Mouse (Mus musculus) limb, embryonic 14.5 days (tissue): Measurements from ENCODE around the gene Agrn. TPM values are rescaled to one million over a fixed set of nuclear protein-coding genes. Genes with fewer than 3 reads are reported as not detected.

Source experiments
- ATAC-seq: fragments of 200-750 bp; cut with Nextera tagmentation; 2 replicates; pipeline ENCODE4 v1.8.0; 2017; ENCODE audit warnings: low read depth, moderate number of reproducible peaks, moderate TSS enrichment; ENCODE audit not compliant: low FRiP score
- DNase-seq: peaks from one replicate; pipeline ENCODE4 v3.0.0-alpha.2; 2015; ENCODE audit warnings: low spot score
- H3K27ac ChIP-seq: fragments of 300-500 bp; sonication (generic); replicated peaks from 2 replicates; pipeline ENCODE4 v1.5.1; 2014; ENCODE audit warnings: low read depth, mild to moderate bottlenecking, low read length, moderate library complexity, mixed read lengths
- H3K27me3 ChIP-seq: fragments of 300-500 bp; sonication (generic); 2 replicates; pipeline ENCODE4 v1.6.1; 2014; ENCODE audit warnings: low read length, mixed read lengths; ENCODE audit not compliant: control insufficient read depth, insufficient read depth
- H3K36me3 ChIP-seq: fragments of 300-500 bp; sonication (generic); 2 replicates; pipeline ENCODE4 v1.6.1; 2014; ENCODE audit warnings: mild to moderate bottlenecking, low read length, moderate library complexity, mixed read lengths; ENCODE audit not compliant: control insufficient read depth, insufficient read depth
- H3K4me1 ChIP-seq: fragments of 300-500 bp; sonication (generic); 2 replicates; pipeline ENCODE4 v1.6.1; 2014; ENCODE audit warnings: antibody characterized with exemption, low read length, mixed read lengths; ENCODE audit not compliant: control insufficient read depth, insufficient read depth
- H3K4me2 ChIP-seq: fragments of 300-500 bp; sonication (generic); replicated peaks from 2 replicates; pipeline ENCODE4 v1.6.1; 2014; ENCODE audit warnings: low read depth, mild to moderate bottlenecking, low read length, moderate library complexity; ENCODE audit not compliant: severe bottlenecking
- H3K4me3 ChIP-seq: fragments of 300-500 bp; sonication (generic); replicated peaks from 2 replicates; pipeline ENCODE4 v1.5.1; 2014; ENCODE audit warnings: low read length
- H3K9ac ChIP-seq: fragments of 300-500 bp; sonication (generic); 2 replicates; pipeline ENCODE4 v1.6.1; 2014; ENCODE audit warnings: mild to moderate bottlenecking, low read depth, low read length, moderate library complexity; ENCODE audit not compliant: severe bottlenecking
- H3K9me3 ChIP-seq: fragments of 300-500 bp; sonication (generic); 2 replicates; pipeline ENCODE4 v1.6.1; 2016; ENCODE audit warnings: low read length; ENCODE audit not compliant: control insufficient read depth
- POLR2A ChIP-seq: fragments of 200-500 bp; IDR thresholded peaks from 2 replicates; pipeline ENCODE4 v1.8.0; 2012; ENCODE audit warnings: inconsistent platforms, mild to moderate bottlenecking, moderate library complexity, borderline replicate concordance; ENCODE audit not compliant: insufficient read depth, insufficient read length; ENCODE audit errors: extremely low read depth
- whole genome bisulfite sequencing: fragments of 180-500 bp; shearing (Covaris S2); extraction: QIAGEN DNeasy Blood & Tissue Kit; methylation state at CpG from one replicate; pipeline ENCODE4 v1.1.7; 2014; 5-methylcytosine and 5-hydroxymethylcytosine counted together
- polyA plus RNA-seq, 2 experiments: library from polyadenylated mRNA; depleted of rRNA in 1 of 2; stranded (reverse) in 1 of 2; unstranded in 1 of 2; fragments of >200 nt; fragmentation: Nextera tagmentation in 1 of 2; extraction: Ambion mirVana in 1 of 2; gene quantifications; 2 replicates each; pipeline versions ENCODE4 v1.2.1 to v1.2.3; 2012 to 2014

Agrn gene
- polyA plus RNA-seq, 2 experiments, result 78.5 to 264 TPM

- Histone ChIP-seq H3K9me3 (no peaks in the 10 kb centered on the region), H3K4me1 (peaks cover 24% of the 10 kb centered on the region), H3K27me3 (no peaks in the 10 kb centered on the region), H3K27ac (no peak overlapping the region), H3K36me3 (peaks cover 38% of the 10 kb centered on the region), H3K4me2 (peak overlapping the region; percentile 40; the same call in 1 of the 2 replicates), H3K4me3 (peak overlapping the region; percentile 20; the same call in 1 of the 2 replicates), H3K9ac (peak overlapping the region; percentile 47; the same call in 1 of the 2 replicates)
- no peak for TF ChIP-seq POLR2A
- WGBS, result 89% methylated on average over 13 of the region's 13 CpGs
- DNase-seq, result no peak
- ATAC-seq, result no peak
These were observed 11.8 kb downstream of the Agrn start for GRCm38 (mm10) chr4:156185456-156185949.

- Histone ChIP-seq H3K4me2 (no peak overlapping the region), H3K9me3 (no peaks in the 10 kb centered on the region), H3K4me1 (peaks cover 23% of the 10 kb centered on the region), H3K36me3 (peaks cover 43% of the 10 kb centered on the region), H3K27me3 (no peaks in the 10 kb centered on the region), H3K4me3 (no peak overlapping the region), H3K9ac (no peak overlapping the region), H3K27ac (no peak overlapping the region)
- ATAC-seq (no peak), DNase-seq (no peak)
- TF ChIP-seq POLR2A, result no peak
- WGBS, result 92% methylated on average over 7 of the region's 7 CpGs
These were observed 12.9 kb downstream of the Agrn start for GRCm38 (mm10) chr4:156184291-156184954.

GRCm38 (mm10) chr4:156183747-156184146, 13.5 kb downstream of the Agrn start:
- no peak overlapping the region for H3K27ac ChIP-seq
- H3K9ac ChIP-seq, result no peak overlapping the region
- no peak for DNase-seq
- H3K4me3 ChIP-seq, result no peak overlapping the region
- ATAC-seq, result no peak
- peaks cover 50% of the 10 kb centered on the region for H3K36me3 ChIP-seq
- no peak overlapping the region for H3K4me2 ChIP-seq
- H3K4me1 ChIP-seq, result peaks cover 16% of the 10 kb centered on the region
- 87% methylated on average over 5 of the region's 5 CpGs for WGBS
- no peak for TF ChIP-seq POLR2A
- no peaks in the 10 kb centered on the region for H3K9me3 ChIP-seq
- H3K27me3 ChIP-seq, result no peaks in the 10 kb centered on the region

- no peaks in the 10 kb centered on the region for H3K4me1 ChIP-seq
- H3K27me3 ChIP-seq, result no peaks in the 10 kb centered on the region
- peaks cover 83% of the 10 kb centered on the region for H3K36me3 ChIP-seq
- no peak overlapping the region for H3K4me2 ChIP-seq
- no peak overlapping the region for H3K9ac ChIP-seq
- no peak overlapping the region for H3K4me3 ChIP-seq
- H3K27ac ChIP-seq, result no peak overlapping the region
- 92% methylated on average over 9 of the region's 9 CpGs for WGBS
- ATAC-seq (no peak), DNase-seq (no peak)
- TF ChIP-seq POLR2A, result no peak
- no peaks in the 10 kb centered on the region for H3K9me3 ChIP-seq
These were observed 19.7 kb downstream of the Agrn start for GRCm38 (mm10) chr4:156177630-156178029.

- no peaks in the 10 kb centered on the region for H3K27me3 ChIP-seq
- H3K4me1 ChIP-seq, result no peaks in the 10 kb centered on the region
- no peak overlapping the region for H3K27ac ChIP-seq
- WGBS, result 93% methylated on average over 11 of the region's 11 CpGs
- H3K4me3 ChIP-seq, result no peak overlapping the region
- no peak for TF ChIP-seq POLR2A
- no peak overlapping the region for H3K4me2 ChIP-seq
- DNase-seq (no peak), ATAC-seq (no peak)
- H3K36me3 ChIP-seq, result peaks cover 97% of the 10 kb centered on the region
- no peak overlapping the region for H3K9ac ChIP-seq
- H3K9me3 ChIP-seq, result no peaks in the 10 kb centered on the region
These were observed 25.5 kb downstream of the Agrn start for GRCm38 (mm10) chr4:156171828-156172227.
